Mouse (Mus musculus) lung, postnatal 36 days (tissue): ENCODE results near the gene Sbk2.
A peak's percentile ranks its signal among the peaks of the same experiment; 100 is the strongest.

Experiments used
- DNase-seq: peaks from one replicate; pipeline ENCODE4 v3.0.0; 2022; ENCODE audit warnings: mixed read lengths

Gene Sbk2

DNA sequence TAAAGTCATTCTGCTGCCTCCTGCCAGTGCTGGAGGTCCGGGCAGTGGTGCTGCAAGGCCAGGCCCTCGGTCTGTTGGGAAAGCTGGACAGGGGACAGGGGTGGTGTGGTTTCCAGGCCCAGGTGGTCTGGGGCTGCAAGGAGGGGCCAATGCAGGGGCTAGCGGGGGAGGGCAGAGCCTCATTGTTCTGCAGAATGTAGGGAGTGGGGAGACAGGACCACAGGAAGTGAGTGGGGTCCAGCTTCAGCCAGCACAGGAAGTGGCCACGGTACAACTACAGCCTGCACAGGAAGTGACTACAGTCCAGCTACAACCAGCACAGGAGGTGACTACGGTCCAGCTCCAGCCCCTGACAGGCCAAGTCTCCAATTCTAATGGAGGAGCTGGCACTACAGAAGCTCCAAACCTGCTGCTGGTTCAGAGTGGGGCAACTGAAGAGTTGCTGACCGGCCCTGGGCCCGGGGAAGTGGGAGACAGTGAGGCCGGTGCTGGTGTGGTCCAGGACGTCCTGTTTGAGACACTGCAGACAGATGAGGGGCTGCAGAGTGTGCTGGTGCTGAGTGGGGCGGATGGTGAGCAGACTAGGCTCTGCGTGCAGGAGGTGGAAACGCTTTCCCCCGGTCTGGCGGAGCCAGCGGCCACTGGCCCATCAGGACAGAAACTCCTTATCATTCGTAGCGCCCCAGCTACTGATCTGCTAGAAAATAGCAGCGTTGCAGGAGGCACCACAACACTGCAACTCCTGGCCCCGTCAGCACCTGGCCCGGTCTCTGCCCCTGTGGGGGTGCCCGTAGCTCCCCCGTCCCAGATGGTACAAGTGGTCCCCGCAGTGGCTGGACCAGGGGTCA, 43.0 kb downstream of the Sbk2 start:
- no peak for DNase-seq

DNA sequence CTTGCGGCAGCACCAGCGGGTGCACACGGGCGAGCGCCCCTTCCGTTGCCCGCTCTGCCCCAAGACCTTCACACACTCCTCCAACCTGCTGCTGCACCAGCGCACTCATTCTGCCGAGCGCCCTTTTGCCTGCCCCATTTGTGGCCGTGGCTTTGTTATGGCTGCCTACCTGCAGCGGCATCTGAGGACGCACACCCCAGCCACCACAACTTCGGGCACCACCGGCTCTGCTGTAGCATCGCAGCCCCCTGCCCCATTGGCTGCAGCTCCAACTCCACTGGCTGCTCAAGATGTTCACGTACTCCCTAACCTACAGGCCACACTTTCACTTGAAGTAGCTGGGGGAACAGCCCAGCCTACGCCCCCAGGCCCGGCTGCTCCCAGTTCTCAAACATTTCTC, 43.7 kb downstream of the Sbk2 start:
- DNase-seq, result no peak

DNA sequence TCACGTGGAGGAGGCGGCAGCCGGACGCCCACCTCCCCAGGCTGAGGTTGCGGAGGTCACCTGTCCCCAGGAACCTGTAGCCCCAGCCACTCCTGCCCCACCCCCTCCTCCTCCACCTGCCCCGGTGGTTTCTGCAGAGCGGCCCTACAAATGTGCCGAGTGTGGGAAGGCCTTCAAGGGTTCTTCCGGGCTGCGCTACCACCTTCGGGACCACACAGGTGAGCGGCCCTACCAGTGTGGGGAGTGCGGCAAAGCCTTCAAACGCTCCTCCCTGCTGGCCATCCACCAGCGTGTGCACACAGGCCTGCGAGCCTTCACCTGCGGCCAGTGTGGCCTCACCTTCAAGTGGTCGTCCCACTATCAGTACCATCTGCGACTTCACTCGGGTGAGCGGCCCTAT, 44.2 kb downstream of the Sbk2 start:
- no peak for DNase-seq

DNA sequence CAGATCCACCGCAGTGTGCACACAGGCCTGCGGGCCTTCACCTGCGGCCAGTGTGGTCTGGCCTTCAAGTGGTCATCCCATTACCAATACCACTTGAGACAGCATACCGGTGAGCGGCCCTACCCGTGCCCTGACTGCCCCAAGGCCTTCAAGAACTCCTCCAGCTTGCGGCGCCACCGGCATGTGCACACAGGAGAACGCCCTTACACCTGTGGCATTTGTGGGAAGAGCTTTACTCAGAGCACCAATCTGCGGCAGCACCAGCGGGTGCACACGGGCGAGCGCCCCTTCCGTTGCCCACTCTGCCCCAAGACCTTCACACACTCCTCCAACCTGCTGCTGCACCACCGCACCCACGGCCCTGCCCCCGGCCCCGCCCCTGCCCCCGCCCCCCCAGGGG, 45.1 kb downstream of the Sbk2 start:
- DNase-seq, result no peak

DNA sequence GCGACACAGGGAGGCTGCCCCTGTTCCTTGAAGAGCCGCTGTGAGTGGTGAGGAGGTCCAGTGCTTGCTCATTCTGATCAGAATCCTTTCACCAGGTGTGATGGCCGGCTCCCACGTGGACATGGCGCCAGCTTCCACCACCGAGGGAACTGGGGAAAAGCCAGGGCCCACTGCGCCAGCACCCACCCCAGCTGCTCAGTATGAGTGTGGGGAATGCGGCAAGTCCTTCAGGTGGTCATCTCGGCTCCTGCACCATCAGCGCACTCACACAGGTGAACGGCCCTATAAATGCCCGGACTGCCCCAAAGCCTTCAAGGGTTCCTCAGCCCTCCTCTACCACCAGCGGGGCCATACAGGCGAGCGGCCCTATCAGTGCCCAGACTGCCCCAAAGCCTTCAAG, 45.5 kb downstream of the Sbk2 start:
- no peak for DNase-seq

DNA sequence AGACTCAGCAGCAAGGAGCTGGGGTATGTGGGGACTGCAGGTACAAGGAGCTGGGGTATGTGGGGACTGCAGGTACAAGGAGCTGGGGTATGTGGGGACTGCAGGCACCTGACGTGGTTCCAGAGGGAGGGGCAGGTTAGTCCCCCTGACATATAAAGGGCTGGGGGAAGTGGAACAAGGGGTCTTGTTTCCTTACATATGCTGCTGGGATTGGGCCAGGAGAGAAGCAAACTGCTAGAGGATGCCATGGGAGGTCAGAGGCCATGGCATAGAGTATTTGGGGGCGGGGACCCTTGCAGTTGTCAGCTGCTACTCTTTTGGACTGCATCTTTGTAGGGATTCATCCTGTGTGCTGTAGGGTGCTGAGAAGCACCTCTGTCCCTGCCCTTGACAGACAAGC, 46.7 kb downstream of the Sbk2 start:
- DNase-seq, result no peak

DNA sequence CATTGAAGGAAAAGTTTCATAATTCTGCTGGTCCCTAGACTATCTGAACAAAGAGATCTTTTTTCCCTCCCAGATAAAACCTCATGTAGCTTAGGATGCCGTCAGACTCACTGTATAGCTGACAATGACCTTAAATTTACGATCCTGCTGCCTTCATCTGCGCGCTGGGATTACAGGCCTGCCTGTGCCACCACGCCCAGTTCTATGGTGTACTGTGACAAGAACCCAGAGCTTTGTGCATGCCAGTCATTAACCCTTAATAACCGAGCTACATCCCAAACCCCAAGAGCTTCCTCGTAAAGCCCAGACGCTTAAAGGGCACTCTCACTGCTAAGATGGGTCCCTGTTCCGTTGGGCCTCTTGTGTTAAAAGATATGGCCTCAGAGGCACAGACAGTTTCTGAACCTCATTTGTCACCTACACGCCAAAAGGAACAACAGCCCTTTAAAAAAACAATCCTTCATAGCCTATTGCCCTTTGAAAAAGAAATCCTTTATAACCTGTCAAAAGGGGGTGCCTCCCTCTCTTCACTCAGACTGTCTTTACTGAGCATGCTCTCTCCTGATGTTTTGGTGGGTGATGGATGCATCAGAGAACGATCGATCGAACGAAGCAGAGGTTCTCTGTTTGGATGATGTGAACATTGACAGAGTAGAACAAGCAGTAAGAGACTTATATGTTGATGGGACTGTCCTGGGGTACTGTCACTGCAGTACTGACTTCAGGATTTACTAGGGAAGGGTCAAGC, 48.4 kb downstream of the Sbk2 start:
- DNase-seq, result peak; percentile 38

DNA sequence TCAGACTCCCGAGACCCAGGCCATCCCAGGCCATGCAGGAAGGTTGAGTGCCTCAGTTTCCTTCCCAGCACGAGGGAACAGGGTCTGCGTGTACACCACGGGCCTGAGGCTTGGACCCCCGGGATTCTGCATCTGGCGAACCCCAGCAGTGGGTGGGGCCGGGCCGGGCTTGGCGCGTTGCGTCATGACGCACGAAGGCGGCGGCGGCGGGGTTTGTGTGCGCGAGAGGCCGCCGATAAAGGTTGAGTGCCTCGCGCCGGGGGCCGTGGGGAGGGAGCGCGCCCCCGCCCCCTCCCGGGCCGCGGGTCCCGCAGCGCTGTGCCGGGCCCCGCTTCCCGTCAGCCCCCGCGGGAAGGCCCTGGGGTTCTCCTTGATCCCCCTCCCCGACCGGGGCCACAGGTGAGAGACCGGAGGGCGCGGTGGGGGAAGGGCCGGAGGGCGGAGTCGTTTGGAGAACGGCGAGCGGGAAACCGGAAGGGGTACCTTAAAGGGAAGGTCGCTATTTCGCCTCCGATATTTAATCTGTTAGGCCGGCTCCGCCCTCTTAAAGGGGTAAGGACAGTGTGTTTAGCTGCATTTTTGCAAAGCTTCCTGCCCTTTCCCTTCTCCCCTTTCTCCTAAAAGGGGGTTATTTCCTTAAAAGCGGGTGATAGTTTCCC, 49.1 kb downstream of the Sbk2 start, which contains the start of gene Zfp628:
Zfp628 (plus strand) TSS at position 211 of the 659 bp plus-strand sequence.
- DNase-seq, result peak; percentile 97

DNA sequence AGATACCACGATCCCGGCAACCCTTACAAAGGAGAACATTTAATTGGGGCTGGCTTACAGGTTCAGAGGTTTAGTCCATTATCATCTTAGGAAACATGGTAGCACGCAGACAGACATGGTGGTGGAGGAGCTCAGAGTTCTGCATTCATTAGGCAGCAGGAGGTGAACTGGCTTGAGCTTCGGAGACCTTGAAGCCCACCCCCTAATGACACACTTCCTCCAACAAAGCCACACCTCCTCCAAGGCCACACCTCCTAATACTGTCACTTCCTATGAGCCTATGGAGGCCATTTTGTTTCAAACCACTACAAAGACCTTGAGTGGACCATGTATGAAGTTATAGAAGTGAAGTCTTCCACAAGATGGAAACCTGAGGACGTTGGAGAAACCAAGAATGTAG, 52.0 kb downstream of the Sbk2 start:
- no peak for DNase-seq

DNA sequence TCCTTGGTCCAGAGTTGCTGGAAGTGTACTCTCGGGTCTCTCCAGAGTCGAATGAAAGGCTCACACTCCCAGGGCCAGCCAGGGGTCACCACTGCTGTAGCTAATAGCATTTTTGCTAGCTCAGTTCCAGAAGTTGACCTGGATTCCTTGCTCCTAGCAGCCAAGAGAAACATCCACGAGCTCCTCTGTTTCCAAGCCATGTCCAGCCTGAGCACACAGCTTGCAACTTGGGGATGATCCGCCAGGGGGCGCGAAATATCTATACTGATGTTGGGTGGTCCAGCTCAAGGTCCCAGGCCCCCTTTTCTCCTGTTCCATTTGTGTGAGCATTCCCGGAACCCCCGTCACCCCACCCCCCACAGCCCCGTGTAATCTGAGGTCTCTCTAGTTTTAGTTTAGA, 52.6 kb downstream of the Sbk2 start:
- peak; percentile 81 for DNase-seq

DNA sequence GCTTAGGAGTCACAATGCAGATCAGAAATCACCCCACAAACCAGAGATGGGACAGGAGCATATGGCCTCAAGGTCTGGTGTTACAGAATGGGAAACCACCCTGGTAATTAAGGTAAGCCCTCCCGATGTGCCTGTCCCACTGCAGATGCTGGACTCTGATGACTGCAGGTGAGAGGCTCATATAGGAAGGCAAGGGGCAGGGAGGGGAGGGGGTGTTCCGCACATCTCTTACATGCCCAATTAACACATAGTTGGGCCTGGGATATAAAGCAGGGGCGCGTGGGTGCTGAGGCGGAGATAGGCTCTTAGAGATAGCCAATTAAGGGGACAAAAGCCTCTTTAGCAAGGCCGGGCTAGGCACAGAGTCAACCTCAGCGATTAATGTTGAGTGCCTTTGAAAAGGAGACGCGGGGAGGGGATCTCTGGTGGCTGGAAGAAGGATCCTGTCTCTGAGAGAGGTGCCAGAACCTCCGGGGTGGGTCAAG, 57.7 kb downstream of the Sbk2 start, which contains the start of gene Gm36210:
Gm36210 (minus strand) TSS at position 51 of the 485 bp plus-strand sequence.
- no peak for DNase-seq

DNA sequence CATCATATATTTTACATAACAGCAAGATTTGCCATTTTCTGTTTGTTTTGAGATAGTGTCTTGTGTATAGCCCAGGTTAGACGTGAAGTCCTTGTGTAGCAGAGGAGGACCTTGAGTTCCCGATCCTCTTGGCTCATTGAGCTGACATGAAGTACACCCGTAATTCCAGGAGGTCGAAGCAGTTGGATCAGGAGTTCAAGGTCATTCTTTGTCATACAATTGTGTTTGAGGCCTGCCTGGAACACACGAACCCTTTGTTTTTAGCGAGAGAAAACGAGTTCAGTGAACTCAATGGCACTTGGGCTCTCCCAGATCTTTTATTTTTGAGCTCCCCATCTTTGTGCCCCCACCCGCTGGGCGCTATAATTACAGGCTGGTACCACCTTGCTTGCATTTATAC, 61.8 kb downstream of the Sbk2 start:
- DNase-seq, result no peak

DNA sequence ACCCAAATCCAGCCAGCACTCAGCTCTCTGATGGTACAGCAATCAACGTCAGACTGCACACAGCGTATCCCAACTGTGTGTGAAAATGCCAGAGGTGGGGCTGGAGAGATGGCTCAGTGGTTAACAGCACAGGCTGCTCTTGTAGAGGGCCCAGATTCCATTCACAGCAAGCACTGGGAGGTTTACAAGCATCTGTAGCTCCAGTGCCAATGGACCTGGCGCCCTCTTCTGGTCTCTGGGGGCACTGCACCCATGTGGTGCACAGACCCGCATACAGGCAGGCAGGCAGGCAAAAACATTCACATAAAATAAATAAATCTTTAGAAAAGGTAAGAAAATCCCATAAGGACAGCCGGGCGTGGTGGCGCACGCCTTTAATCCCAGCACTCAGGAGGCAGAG, 63.0 kb downstream of the Sbk2 start:
- peak; percentile 32 for DNase-seq

DNA sequence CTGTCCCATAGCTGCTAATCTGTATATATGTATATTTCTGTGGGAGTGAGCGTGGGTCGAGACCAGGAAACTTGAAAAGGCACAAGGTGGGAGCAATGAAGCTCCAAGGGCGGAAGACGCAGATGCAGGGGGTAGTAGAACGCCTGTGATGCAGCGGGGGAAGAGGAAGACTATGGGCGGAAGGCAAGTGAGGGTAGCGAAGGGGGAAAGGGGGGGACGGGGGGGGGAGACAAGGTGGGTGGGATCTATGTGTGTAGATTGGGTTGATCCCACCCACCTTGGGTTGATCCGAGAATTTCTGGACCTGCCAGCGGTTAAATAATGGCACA, 63.7 kb downstream of the Sbk2 start:
- no peak for DNase-seq

DNA sequence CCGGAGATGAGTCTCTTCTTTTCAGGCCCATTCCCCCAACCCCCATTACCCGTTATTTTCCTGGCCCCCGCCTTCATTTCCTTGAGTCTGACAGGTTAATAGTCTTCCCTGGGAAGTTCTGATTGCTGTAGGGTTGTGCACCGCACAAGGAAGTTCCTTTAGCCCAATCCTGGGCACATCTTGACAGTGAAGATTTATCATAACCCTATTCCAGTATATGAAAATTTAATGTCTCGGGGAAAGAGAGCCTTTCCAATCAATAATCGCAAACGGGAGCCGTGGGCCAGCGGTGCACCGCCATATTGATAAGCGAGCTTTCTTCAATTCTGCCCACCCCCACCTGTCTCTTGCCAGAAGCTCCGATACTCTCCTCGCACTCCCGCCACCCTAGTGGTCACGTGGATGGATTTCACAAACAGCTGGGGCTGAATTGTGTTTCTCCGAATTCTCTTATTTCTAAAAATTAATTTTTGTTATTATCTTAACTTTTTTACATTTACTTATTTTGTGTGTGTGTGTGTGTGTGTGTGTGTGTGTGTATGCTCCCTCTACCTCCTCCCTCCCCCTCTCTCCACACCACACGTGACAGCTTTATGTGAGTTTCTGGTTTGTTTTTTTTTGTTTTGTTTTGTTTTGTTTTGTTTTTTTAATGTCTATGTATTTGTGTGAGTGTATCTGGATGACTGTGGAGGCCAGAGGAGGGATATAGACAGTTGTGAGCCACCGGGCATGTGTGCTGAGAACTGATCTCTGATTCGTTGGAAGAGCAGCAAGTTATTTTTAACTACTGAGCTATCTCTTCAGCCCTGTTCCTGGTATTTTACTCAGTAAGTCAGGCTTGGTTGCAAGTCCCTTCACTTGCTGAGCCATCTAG, 64.3 kb downstream of the Sbk2 start:
- DNase-seq, result peak; percentile 46

DNA sequence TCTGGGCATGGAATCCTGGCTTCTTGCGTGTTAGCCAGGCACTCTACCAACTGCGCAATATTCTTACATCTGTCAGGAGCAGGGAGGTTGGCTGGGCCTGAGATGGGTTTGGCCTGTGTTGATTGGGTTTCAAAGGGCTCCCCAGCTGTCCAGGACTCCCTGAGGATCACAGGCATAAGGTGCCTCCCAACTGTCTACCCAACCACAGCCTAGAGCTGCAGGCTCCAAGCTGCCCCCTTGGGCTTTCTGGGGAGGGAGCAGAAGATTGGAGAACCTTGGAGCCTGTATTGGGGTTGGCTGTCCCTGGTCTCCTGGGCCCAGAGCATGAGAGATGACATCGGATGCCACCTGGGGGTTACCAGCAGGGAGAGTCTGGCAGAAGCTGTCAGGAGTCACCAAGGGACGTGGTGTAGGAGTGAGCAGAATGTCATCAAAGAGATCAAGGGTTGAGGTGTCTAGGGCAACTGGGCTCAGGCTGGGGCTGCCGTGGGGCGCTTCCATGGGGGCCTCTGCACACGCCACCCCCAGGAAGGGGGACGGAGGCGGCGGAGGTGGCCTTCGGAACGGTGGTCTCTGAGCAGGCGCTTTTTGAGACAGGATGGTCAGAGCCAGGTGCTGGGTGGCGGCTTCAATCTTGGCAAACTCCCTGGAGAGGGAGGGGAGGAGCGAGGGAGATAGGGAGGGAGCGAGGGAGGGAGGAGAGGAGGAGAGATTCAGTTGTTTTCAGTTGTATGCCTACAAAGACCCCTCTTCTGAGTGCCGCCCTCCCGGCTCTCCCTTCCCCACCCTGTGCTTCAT, 65.2 kb downstream of the Sbk2 start:
- peak; percentile 13 for DNase-seq

DNA sequence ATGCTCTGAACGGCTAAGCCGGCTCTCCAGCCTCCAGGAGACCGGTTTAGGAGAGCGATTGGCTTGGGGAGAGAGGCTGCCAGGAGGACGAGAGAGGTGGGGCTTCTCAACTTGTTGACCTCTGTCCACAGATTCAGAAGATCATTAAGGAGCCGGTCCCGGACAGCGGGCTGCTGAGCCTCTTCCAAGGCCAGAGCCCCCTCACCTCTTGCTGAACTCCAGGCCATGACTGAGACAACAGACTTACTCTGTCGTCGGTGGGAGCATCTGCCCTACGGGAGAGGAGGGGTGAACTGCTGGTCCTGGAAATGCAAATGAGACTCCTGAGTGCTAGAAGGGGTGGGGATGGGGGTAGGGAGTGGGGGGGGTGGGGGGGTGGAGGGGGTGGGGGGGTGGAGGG, 69.0 kb downstream of the Sbk2 start:
- DNase-seq, result no peak
